Mouse (Mus musculus): ENCODE measurements around the gene Ndufa6. TPM values are rescaled to one million over a fixed set of nuclear protein-coding genes. Genes with fewer than 3 reads are reported as not detected.

The Ndufa6 gene
- polyA plus RNA-seq, 1 experiment from 2014 or later = 302 TPM

DNA sequence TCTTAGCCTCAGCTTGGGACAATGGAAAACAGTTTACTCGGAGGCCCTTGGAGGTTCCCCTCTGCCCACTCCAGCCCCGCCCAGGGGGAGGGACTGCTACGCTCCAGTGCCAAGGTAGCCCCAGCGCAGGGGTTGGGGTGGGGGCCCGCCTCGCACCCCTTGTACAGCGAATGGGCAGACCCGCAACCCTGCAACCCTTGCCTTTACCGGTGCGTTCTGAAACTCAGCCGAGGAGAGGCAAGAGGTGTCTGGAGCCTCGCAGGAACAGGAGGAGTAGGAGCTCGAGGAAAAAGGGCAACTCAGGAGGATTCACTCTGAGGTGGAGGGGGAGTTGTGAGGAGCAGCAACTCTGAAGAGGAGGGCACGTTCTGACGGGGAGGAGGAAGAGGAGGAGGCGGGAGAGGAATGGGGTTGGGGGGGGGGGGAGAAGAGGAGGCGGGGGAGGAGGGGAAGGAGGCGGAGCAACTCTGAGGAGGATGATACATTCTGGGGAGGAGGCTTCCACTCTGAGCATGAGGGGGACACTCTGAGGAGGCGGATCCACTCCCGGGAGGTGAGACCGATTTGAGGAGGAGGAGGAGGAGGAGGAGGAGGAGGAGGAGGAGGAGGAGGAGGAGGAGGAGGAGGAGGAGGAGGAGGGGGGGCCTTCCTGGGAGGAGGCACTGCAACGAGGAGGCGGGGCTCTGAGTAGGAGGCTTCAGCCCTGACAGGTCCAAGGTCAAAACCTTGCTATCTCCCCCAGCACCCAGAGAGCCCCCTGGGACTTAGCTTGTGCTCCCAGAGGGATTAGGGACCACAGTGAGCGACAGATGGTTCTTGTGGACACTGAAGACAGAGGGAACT, 26.0 kb upstream of the Ndufa6 start, which contains the start of gene Cyp2d22:
Cyp2d22 (minus strand) TSS at position 390 of the 843 bp plus-strand sequence.
- no peaks in the 10 kb centered on the region for H3K9me3 ChIP-seq
- H3K27ac ChIP-seq = peak within 1 kb of the TSS; percentile 64
- peak; percentile 82 for ATAC-seq (ENCODE audit: insufficient number of reproducible peaks, insufficient read depth, low FRiP score, low TSS enrichment, low read depth)

GRCm38 (mm10) chr15:82379511-82379870, 25.4 kb upstream of the Ndufa6 start:
- Histone ChIP-seq H3K27ac (peak overlapping the region; percentile 64), H3K4me1 (replicated peaks) (peaks cover 18% of the 10 kb centered on the region), H3K27me3 (no peaks in the 10 kb centered on the region; the same call in 1 of the 2 replicates), H3K4me3 (replicated peaks) (peak overlapping the region; percentile 49), H3K9ac (replicated peaks) (peak overlapping the region; percentile 56), H3K9me3 (no peaks in the 10 kb centered on the region), H3K4me2 (peak overlapping the region; percentile 68), H3K36me3 (no peaks in the 10 kb centered on the region)
- 25% methylated on average over 7 of the region's 7 CpGs for WGBS
- ATAC-seq (ENCODE audit: insufficient number of reproducible peaks, insufficient read depth, low FRiP score, low TSS enrichment, low read depth) = peak; percentile 60; the same call in 1 of the 2 replicates

More for the DNA sequence above, 26.0 kb upstream of the Ndufa6 start, which contains the start of gene Cyp2d22:
- no peaks in the 10 kb centered on the region; the same call in 1 of the 2 replicates for H3K27me3 ChIP-seq
- peak within 1 kb of the TSS; percentile 56 for H3K9ac ChIP-seq (replicated peaks)
- peak within 1 kb of the TSS; percentile 68 for H3K4me2 ChIP-seq
- WGBS = 1% methylated on average over 17 of the region's 24 CpGs
- no peaks in the 10 kb centered on the region for H3K36me3 ChIP-seq
- H3K4me1 ChIP-seq (replicated peaks) = peaks cover 18% of the 10 kb centered on the region
- H3K4me3 ChIP-seq (replicated peaks) = peak within 1 kb of the TSS; percentile 49

DNA sequence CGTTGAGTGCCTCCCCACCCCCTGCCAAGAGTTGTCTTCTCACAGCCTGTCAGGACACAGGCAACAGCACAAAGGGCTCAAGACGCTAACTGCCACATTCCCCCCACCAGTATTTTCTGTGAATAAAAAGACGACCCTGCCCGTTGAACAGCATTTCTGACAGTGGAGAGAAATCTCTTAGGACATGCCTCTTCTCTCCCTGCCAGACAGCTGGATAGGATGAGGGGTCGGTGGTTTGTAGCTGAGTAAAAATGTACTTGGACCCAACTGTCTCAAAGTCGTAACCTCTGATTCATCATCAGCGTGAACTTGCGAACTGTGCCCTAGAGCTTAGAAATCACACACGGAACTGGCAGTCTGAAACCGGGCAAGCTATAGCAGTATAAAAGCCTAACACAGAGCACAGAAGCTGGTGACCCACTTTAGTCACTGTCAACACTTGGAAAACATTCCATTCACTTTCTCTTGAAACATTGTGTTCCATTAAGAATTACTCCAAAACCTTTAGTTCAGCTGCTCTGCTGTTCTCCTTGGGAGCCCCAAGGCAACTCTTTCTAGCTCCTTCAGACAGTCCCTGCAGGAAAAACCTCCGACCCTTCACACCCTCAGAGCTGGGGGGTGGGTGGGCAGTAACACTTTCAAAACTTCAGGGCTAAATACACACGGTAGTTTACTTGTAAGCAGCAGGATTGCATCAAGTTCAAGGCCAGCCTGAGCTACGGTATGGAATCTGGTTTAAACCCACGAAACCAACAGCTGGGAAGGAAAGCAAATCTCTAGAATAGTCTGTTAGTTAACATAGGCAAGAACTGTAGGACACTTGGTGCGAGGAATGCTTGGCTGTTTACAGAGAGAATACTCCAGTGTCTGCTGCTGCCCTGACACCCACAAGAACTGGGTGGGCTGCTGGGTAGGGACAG, 24.4 kb upstream of the Ndufa6 start:
- ATAC-seq (ENCODE audit: insufficient number of reproducible peaks, insufficient read depth, low FRiP score, low TSS enrichment, low read depth) = no peak
- H3K9ac ChIP-seq (replicated peaks) = no peak overlapping the region
- 58% methylated on average over 15 of the region's 15 CpGs for WGBS
- H3K4me2 ChIP-seq = no peak overlapping the region
- H3K27me3 ChIP-seq = no peaks in the 10 kb centered on the region; the same call in 1 of the 2 replicates
- no peaks in the 10 kb centered on the region for H3K36me3 ChIP-seq
- H3K4me3 ChIP-seq (replicated peaks) = no peak overlapping the region
- no peaks in the 10 kb centered on the region for H3K9me3 ChIP-seq
- peaks cover 18% of the 10 kb centered on the region for H3K4me1 ChIP-seq (replicated peaks)
- H3K27ac ChIP-seq = no peak overlapping the region

DNA sequence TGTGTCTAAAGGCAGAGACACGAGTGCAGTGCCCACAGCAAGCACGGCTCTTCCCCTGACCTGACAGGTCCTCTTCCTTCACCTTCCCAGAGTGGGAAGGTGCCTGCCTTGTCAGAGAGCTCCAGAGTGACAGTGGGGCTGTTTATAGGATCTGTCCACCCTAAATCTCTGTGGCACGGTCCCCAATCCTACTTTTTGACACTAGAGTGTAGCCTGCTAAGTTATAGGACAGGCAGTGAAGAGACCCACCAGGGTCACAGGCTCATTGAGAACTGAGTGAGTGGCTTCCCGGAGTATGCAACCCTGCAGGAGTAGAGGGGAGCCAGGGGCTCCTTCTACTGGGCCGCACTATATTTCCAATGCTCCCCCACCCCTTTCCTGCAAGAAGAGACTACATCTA, 23.6 kb upstream of the Ndufa6 start:
- no peak for ATAC-seq (ENCODE audit: insufficient number of reproducible peaks, insufficient read depth, low FRiP score, low TSS enrichment, low read depth)
- Histone ChIP-seq H3K36me3 (no peaks in the 10 kb centered on the region), H3K9ac (replicated peaks) (no peak overlapping the region), H3K9me3 (no peaks in the 10 kb centered on the region), H3K27me3 (no peaks in the 10 kb centered on the region; the same call in 1 of the 2 replicates), H3K4me1 (replicated peaks) (peaks cover 18% of the 10 kb centered on the region), H3K27ac (no peak overlapping the region), H3K4me3 (replicated peaks) (no peak overlapping the region), H3K4me2 (no peak overlapping the region)
- WGBS = 71% methylated on average over 5 of the region's 5 CpGs

DNA sequence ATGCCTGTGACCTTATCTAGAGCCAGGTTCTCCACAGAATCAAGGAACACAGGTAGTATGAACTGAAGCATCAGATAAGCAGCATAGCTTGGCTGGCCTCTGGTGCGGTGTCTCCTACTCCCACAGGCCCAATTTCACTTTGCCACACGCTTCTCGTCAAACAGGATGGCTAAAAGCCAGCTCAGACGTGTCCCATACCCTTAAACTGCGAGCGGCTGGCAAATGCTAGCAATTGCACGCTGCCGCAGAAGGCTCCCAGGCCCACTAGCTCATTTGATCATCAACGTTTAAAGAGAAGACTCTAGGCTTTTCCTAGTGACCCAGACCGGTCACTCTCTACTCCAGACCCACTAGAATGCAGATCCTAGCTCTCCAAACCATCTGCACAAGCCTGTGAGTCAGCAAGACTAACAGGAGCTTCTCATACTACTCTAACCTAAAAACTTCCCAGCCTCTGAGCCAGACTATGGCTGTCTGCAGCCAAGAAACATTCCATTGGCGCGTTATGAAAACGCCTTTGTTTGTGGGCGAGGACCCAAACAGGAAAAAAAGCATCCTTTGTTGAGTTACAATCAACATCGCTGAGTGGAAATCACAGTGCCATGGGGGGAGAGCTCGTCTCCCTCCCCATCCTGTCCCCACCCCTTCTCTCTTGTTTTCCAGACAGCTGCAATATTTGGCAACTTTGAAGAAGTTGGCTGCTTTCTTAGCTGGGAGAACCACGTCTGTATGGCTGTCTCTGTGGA, 22.4 kb upstream of the Ndufa6 start:
- Histone ChIP-seq H3K9me3 (no peaks in the 10 kb centered on the region), H3K4me3 (replicated peaks) (no peak overlapping the region), H3K27ac (no peak overlapping the region), H3K36me3 (no peaks in the 10 kb centered on the region), H3K9ac (replicated peaks) (no peak overlapping the region), H3K27me3 (no peaks in the 10 kb centered on the region; the same call in 1 of the 2 replicates), H3K4me1 (replicated peaks) (peaks cover 18% of the 10 kb centered on the region), H3K4me2 (no peak overlapping the region)
- WGBS = 82% methylated on average over 17 of the region's 17 CpGs
- ATAC-seq (ENCODE audit: insufficient number of reproducible peaks, insufficient read depth, low FRiP score, low TSS enrichment, low read depth) = no peak

DNA sequence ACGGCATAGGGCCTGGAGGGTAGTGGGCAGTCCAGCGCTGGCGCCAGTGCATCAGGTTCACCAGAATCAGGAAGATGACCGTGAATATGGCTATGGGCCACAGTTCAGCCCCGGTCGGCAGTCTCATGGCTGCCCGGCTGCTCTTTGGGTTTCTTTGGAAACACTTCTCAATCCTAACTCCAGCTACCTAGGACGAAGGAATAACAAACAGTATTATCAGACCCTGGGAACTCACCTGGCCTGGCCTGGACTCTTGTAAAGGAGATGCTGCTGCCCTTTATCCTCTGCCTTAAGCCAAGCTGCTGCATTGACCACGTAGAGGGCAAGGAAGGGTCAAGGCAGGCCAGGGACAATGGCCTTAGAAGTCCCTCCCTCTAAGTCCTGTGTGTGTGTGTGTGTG, 21.7 kb upstream of the Ndufa6 start:
- Histone ChIP-seq H3K4me3 (replicated peaks) (no peak overlapping the region), H3K9ac (replicated peaks) (no peak overlapping the region), H3K4me1 (replicated peaks) (peaks cover 15% of the 10 kb centered on the region), H3K4me2 (no peak overlapping the region), H3K36me3 (no peaks in the 10 kb centered on the region), H3K9me3 (no peaks in the 10 kb centered on the region), H3K27me3 (no peaks in the 10 kb centered on the region; the same call in 1 of the 2 replicates), H3K27ac (no peak overlapping the region)
- no peak for ATAC-seq (ENCODE audit: insufficient number of reproducible peaks, insufficient read depth, low FRiP score, low TSS enrichment, low read depth)
- WGBS = 89% methylated on average over 9 of the region's 9 CpGs

DNA sequence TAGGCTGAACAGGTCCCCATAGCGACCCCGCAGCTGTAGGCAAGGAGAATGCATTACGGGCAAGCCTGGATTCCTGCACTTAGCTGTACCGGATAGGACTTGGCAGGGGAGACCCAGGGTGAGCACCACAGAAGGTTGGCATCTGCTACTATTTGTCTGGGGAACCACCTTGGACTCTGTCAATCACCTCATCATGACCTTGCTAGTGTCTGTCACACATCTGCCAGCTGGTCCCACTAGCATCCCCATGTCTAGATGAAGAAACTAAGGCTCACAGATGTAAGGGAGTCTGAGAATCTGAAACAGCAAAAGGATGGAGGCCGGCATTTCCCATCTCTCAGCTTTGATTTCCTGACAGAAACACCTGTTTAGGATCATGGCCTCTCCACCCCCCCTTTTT, 20.3 kb upstream of the Ndufa6 start:
- H3K4me2 ChIP-seq = no peak overlapping the region
- ATAC-seq (ENCODE audit: insufficient number of reproducible peaks, insufficient read depth, low FRiP score, low TSS enrichment, low read depth) = no peak
- H3K4me1 ChIP-seq (replicated peaks) = peaks cover 5% of the 10 kb centered on the region
- H3K9ac ChIP-seq (replicated peaks) = no peak overlapping the region
- H3K27me3 ChIP-seq = no peaks in the 10 kb centered on the region; the same call in 1 of the 2 replicates
- no peaks in the 10 kb centered on the region for H3K36me3 ChIP-seq
- no peak overlapping the region for H3K4me3 ChIP-seq (replicated peaks)
- H3K9me3 ChIP-seq = no peaks in the 10 kb centered on the region
- no peak overlapping the region for H3K27ac ChIP-seq
- WGBS = 86% methylated on average over 5 of the region's 5 CpGs

- ATAC-seq (ENCODE audit: insufficient number of reproducible peaks, insufficient read depth, low FRiP score, low TSS enrichment, low read depth) = no peak
- 89% methylated on average over 5 of the region's 5 CpGs for WGBS
These were observed 18.9 kb upstream of the Ndufa6 start for GRCm38 (mm10) chr15:82372991-82373390.

GRCm38 (mm10) chr15:82372446-82372845, 18.3 kb upstream of the Ndufa6 start:
- H3K4me1 ChIP-seq (replicated peaks) = 0 out of 2 replicates have a peak, but pooled peaks cover 4% of the 10 kb centered on the region
- H3K9ac ChIP-seq (replicated peaks) = no peak overlapping the region
- no peak overlapping the region for H3K27ac ChIP-seq
- 88% methylated on average over 6 of the region's 6 CpGs for WGBS
- no peak for ATAC-seq (ENCODE audit: insufficient number of reproducible peaks, insufficient read depth, low FRiP score, low TSS enrichment, low read depth)
- H3K36me3 ChIP-seq = no peaks in the 10 kb centered on the region
- no peak overlapping the region for H3K4me2 ChIP-seq
- no peaks in the 10 kb centered on the region for H3K27me3 ChIP-seq
- H3K9me3 ChIP-seq = no peaks in the 10 kb centered on the region
- no peak overlapping the region for H3K4me3 ChIP-seq (replicated peaks)

More at GRCm38 (mm10) chr15:82372991-82373390, 18.9 kb upstream of the Ndufa6 start:
- Histone ChIP-seq H3K9me3 (no peaks in the 10 kb centered on the region), H3K4me1 (replicated peaks) (0 out of 2 replicates have a peak, but pooled peaks cover 4% of the 10 kb centered on the region), H3K9ac (replicated peaks) (no peak overlapping the region), H3K4me3 (replicated peaks) (no peak overlapping the region), H3K27ac (no peak overlapping the region), H3K27me3 (no peaks in the 10 kb centered on the region), H3K36me3 (no peaks in the 10 kb centered on the region), H3K4me2 (no peak overlapping the region)

- no peaks in the 10 kb centered on the region for H3K9me3 ChIP-seq
- no peak overlapping the region for H3K4me2 ChIP-seq
- H3K4me3 ChIP-seq (replicated peaks) = no peak overlapping the region
- H3K4me1 ChIP-seq (replicated peaks) = no peaks in the 10 kb centered on the region
- ATAC-seq (ENCODE audit: insufficient number of reproducible peaks, insufficient read depth, low FRiP score, low TSS enrichment, low read depth) = no peak
- no peaks in the 10 kb centered on the region for H3K36me3 ChIP-seq
- no peaks in the 10 kb centered on the region for H3K27me3 ChIP-seq
- no peak overlapping the region for H3K27ac ChIP-seq
- 96% methylated on average over 1 of the region's 1 CpGs for WGBS
- H3K9ac ChIP-seq (replicated peaks) = no peak overlapping the region
These were observed 14.7 kb upstream of the Ndufa6 start for GRCm38 (mm10) chr15:82368851-82369250.

All from limb, embryonic 12.5 days (tissue).